Mouse (Mus musculus) embryonic facial prominence, embryonic 15.5 days (tissue): ENCODE measurements around the gene Dnpep. TPM values are rescaled to one million over a fixed set of nuclear protein-coding genes. Genes with fewer than 3 reads are reported as not detected.

ENCODE experiments used
- ATAC-seq: fragments of 200-750 bp; cut with Nextera tagmentation; 2 replicates; pipeline ENCODE4 v1.8.0; 2017; ENCODE audit warnings: low read depth, moderate TSS enrichment; ENCODE audit not compliant: insufficient number of reproducible peaks, low FRiP score, low TSS enrichment
- H3K27ac ChIP-seq: fragments of 300-500 bp; sonication (generic); replicated peaks from 2 replicates; pipeline ENCODE4 v1.5.1; 2015; ENCODE audit warnings: mild to moderate bottlenecking, inconsistent platforms
- H3K27me3 ChIP-seq: fragments of 300-500 bp; sonication (generic); 2 replicates; pipeline ENCODE4 v1.6.1; 2015; ENCODE audit warnings: inconsistent platforms
- H3K36me3 ChIP-seq: fragments of 300-500 bp; sonication (generic); 2 replicates; pipeline ENCODE4 v1.6.1; 2015; ENCODE audit warnings: mild to moderate bottlenecking, inconsistent platforms
- H3K4me1 ChIP-seq: fragments of 300-500 bp; sonication (generic); 2 replicates; pipeline ENCODE4 v1.6.1; 2015; ENCODE audit warnings: inconsistent platforms
- H3K4me2 ChIP-seq: fragments of 300-500 bp; sonication (generic); replicated peaks from 2 replicates; pipeline ENCODE4 v1.6.1; 2015; ENCODE audit warnings: mild to moderate bottlenecking, inconsistent platforms
- H3K4me3 ChIP-seq: fragments of 300-500 bp; sonication (generic); replicated peaks from 2 replicates; pipeline ENCODE4 v1.5.1; 2015; ENCODE audit warnings: mild to moderate bottlenecking, inconsistent platforms
- H3K9ac ChIP-seq: fragments of 300-500 bp; sonication (generic); 2 replicates; pipeline ENCODE4 v1.6.1; 2015; ENCODE audit warnings: inconsistent platforms
- H3K9me3 ChIP-seq: fragments of 300-500 bp; sonication (generic); replicated peaks from 2 replicates; pipeline ENCODE4 v1.6.1; 2016; ENCODE audit warnings: inconsistent platforms
- WGBS: fragments of 180-500 bp; shearing (Covaris S2); methylation state at CpG from one replicate; pipeline ENCODE4 v1.1.7; 2015; 5-methylcytosine and 5-hydroxymethylcytosine counted together
- polyA plus RNA-seq: library from polyadenylated mRNA; unstranded; fragments of >200 nt; fragmentation: Nextera tagmentation; extraction: Ambion mirVana; gene quantifications from 2 replicates; pipeline ENCODE4 v1.2.1, GENCODE M21; 2015

Gene Dnpep
- 113 and 115 TPM in 2 replicates for polyA plus RNA-seq

- Histone ChIP-seq H3K36me3 (peaks cover 29% of the 10 kb centered on the region), H3K4me2 (peak within 1 kb of the TSS; percentile 55), H3K4me3 (peak within 1 kb of the TSS; percentile 85), H3K9me3 (no peaks in the 10 kb centered on the region), H3K9ac (peak within 1 kb of the TSS; percentile 68), H3K27ac (peak within 1 kb of the TSS; percentile 95), H3K27me3 (no peaks in the 10 kb centered on the region), H3K4me1 (peaks cover 14% of the 10 kb centered on the region; the same call in 1 of the 2 replicates)
- WGBS: under 1% methylated on average over 92 of the region's 92 CpGs
- ATAC-seq: peak; percentile 97
Observed at GRCm38 (mm10) chr1:75317241-75318201, at the start of gene Dnpep. Gene Dnpep (minus strand): TSS chr1:75317990.

DNA sequence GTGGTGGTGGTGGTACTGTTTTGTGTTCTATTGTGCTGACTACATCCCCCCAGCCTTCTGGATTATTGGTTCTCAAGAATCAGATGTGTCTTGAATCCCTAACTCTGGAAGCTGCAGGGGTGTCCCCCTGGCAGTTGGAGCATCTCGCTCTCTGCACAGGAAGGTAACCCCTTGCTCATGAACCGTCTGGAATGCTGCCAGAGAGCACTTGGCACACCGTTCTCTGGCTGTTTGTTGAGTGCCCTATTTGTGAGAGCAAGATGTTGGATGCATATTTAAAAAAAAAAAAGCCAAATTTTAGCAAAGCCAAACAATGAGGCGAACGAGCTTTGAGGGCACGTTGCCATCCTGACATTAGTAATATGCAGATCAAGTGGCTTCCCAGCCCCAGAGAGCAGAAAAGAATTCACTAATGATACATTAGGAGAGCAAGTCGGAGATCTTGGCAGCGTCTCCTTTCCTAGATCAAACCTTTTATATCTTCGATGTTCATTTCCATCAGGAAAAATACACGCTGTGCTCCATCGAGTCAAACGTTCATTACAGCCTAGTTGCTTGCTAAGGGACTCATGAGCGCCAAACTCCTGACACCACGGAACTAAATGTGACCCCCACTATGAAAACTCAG lies 47.8 kb upstream of the Dnpep start:
- H3K27ac ChIP-seq: no peak overlapping the region
- no peak overlapping the region for H3K9ac ChIP-seq
- no peaks in the 10 kb centered on the region for H3K36me3 ChIP-seq
- peaks cover 7% of the 10 kb centered on the region for H3K4me1 ChIP-seq
- no peak overlapping the region for H3K4me2 ChIP-seq
- 63% methylated on average over 14 of the region's 14 CpGs for WGBS
- H3K9me3 ChIP-seq: no peaks in the 10 kb centered on the region
- no peak for ATAC-seq
- H3K4me3 ChIP-seq: no peak overlapping the region
- peaks cover 19% of the 10 kb centered on the region for H3K27me3 ChIP-seq

- Histone ChIP-seq H3K27ac (no peak overlapping the region), H3K27me3 (peaks cover 35% of the 10 kb centered on the region), H3K9me3 (no peaks in the 10 kb centered on the region), H3K4me1 (peaks cover 15% of the 10 kb centered on the region), H3K4me3 (no peak overlapping the region), H3K36me3 (no peaks in the 10 kb centered on the region), H3K4me2 (no peak overlapping the region), H3K9ac (no peak overlapping the region)
- 86% methylated on average over 3 of the region's 3 CpGs for WGBS
- no peak for ATAC-seq
Observed at GRCm38 (mm10) chr1:75363868-75364267, 46.1 kb upstream of the Dnpep start.

GRCm38 (mm10) chr1:75361750-75362149 lies 44.0 kb upstream of the Dnpep start:
- Histone ChIP-seq H3K4me2 (no peak overlapping the region), H3K4me3 (no peak overlapping the region), H3K27me3 (peaks cover 40% of the 10 kb centered on the region)

GRCm38 (mm10) chr1:75361123-75361522 lies 43.3 kb upstream of the Dnpep start:
- Histone ChIP-seq H3K27me3 (peaks cover 40% of the 10 kb centered on the region), H3K4me2 (peak overlapping the region; percentile 54), H3K4me1 (peaks cover 20% of the 10 kb centered on the region), H3K36me3 (no peaks in the 10 kb centered on the region), H3K9ac (no peak overlapping the region), H3K4me3 (peak overlapping the region; percentile 36), H3K27ac (no peak overlapping the region), H3K9me3 (no peaks in the 10 kb centered on the region)
- no peak for ATAC-seq
- WGBS: 57% methylated on average over 4 of the region's 4 CpGs

More at GRCm38 (mm10) chr1:75361750-75362149, 44.0 kb upstream of the Dnpep start:
- no peak overlapping the region for H3K27ac ChIP-seq
- H3K4me1 ChIP-seq: peaks cover 20% of the 10 kb centered on the region
- WGBS: 36% methylated on average over 4 of the region's 4 CpGs
- no peak for ATAC-seq
- H3K9me3 ChIP-seq: no peaks in the 10 kb centered on the region
- no peaks in the 10 kb centered on the region for H3K36me3 ChIP-seq
- H3K9ac ChIP-seq: no peak overlapping the region

DNA sequence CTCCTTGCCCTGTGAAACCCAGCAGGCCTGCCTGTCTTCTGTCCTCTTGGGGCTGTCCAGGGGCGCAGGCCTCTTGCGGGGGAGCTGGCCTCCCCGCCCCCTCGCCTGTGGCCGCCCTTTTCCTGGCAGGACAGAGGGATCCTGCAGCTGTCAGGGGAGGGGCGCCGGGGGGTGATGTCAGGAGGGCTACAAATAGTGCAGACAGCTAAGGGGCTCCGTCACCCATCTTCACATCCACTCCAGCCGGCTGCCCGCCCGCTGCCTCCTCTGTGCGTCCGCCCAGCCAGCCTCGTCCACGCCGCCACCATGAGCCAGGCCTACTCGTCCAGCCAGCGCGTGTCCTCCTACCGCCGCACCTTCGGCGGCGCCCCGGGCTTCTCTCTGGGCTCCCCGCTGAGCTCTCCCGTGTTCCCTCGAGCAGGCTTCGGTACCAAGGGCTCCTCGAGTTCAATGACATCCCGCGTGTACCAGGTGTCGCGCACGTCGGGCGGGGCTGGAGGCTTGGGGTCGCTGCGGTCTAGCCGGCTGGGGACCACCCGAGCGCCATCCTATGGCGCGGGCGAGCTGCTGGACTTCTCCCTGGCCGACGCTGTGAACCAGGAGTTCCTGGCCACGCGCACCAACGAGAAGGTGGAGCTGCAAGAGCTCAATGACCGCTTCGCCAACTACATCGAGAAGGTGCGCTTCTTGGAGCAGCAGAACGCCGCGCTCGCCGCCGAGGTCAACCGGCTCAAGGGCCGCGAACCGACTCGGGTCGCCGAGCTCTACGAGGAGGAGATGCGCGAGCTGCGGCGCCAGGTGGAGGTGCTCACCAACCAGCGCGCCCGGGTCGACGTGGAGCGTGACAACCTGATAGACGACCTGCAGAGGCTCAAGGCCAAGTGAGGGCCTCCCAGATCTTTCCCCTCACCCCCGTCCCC lies 42.6 kb upstream of the Dnpep start, which contains the start of gene Des:
Gene Des (plus strand): TSS at position 218 of the 920 bp plus-strand sequence.
- Histone ChIP-seq H3K9ac (no peak within 1 kb of the TSS), H3K36me3 (no peaks in the 10 kb centered on the region), H3K4me2 (peak within 1 kb of the TSS; percentile 54), H3K27ac (no peak within 1 kb of the TSS), H3K4me1 (peaks cover 16% of the 10 kb centered on the region), H3K27me3 (peaks cover 40% of the 10 kb centered on the region), H3K9me3 (no peaks in the 10 kb centered on the region), H3K4me3 (peak within 1 kb of the TSS; percentile 36)
- peak; percentile 59 for ATAC-seq
- 3% methylated on average over 79 of the region's 80 CpGs for WGBS

- Histone ChIP-seq H3K27me3 (peaks cover 40% of the 10 kb centered on the region), H3K27ac (no peak overlapping the region), H3K9ac (no peak overlapping the region), H3K4me2 (no peak overlapping the region), H3K4me1 (peaks cover 16% of the 10 kb centered on the region), H3K36me3 (no peaks in the 10 kb centered on the region), H3K9me3 (no peaks in the 10 kb centered on the region), H3K4me3 (no peak overlapping the region)
- ATAC-seq: no peak
- WGBS: 55% methylated on average over 13 of the region's 13 CpGs
Observed at GRCm38 (mm10) chr1:75359346-75359745, 41.6 kb upstream of the Dnpep start.

GRCm38 (mm10) chr1:75358009-75358408 lies 40.2 kb upstream of the Dnpep start:
- Histone ChIP-seq H3K27me3 (peaks cover 35% of the 10 kb centered on the region), H3K4me3 (no peak overlapping the region), H3K9me3 (no peaks in the 10 kb centered on the region), H3K27ac (no peak overlapping the region), H3K4me1 (peaks cover 16% of the 10 kb centered on the region), H3K36me3 (no peaks in the 10 kb centered on the region), H3K9ac (no peak overlapping the region), H3K4me2 (no peak overlapping the region)
- ATAC-seq: no peak
- 88% methylated on average over 4 of the region's 4 CpGs for WGBS

DNA sequence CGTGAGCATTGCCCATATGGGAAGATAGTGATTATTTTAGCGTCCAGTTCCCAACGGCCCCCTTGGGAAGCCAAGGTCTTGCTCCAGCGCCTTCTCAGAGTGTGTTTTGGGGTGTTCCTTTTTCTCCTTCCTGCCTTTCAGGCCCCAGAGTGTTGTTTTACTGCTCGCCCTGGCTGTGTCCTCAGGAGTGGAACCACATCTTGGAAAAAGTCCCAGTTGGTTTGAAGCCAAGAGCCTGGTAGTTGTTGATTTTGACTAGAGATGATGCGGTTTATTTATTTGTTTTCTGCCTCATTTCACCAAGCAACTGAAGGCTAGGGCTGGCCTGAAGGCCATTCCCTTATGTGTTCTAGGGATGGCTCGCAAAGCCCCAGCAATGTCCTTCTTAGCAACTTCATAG lies 39.5 kb upstream of the Dnpep start:
- no peak for ATAC-seq
- Histone ChIP-seq H3K27ac (no peak overlapping the region), H3K9ac (no peak overlapping the region), H3K36me3 (no peaks in the 10 kb centered on the region), H3K4me3 (no peak overlapping the region), H3K9me3 (no peaks in the 10 kb centered on the region), H3K4me2 (no peak overlapping the region), H3K4me1 (peaks cover 16% of the 10 kb centered on the region), H3K27me3 (peaks cover 35% of the 10 kb centered on the region)
- WGBS: 61% methylated on average over 7 of the region's 7 CpGs

GRCm38 (mm10) chr1:75349275-75349674 lies 31.5 kb upstream of the Dnpep start:
- Histone ChIP-seq H3K36me3 (no peaks in the 10 kb centered on the region), H3K4me3 (no peak overlapping the region), H3K27ac (no peak overlapping the region), H3K4me2 (no peak overlapping the region), H3K4me1 (peaks cover 21% of the 10 kb centered on the region), H3K9me3 (no peaks in the 10 kb centered on the region), H3K9ac (no peak overlapping the region), H3K27me3 (0 out of 2 replicates have a peak, but pooled peaks cover 2% of the 10 kb centered on the region)
- no peak for ATAC-seq
- WGBS: 26% methylated on average over 5 of the region's 5 CpGs
